14 mouse cellular contexts compared by ENCODE assay signal in genomic region chr13:38610336-38610735, GRCm38 (mm10). TPM values are rescaled to one million over a fixed set of nuclear protein-coding genes. Genes with fewer than 3 reads are reported as not detected.
A peak's percentile ranks its signal among the peaks of the same experiment; 100 is the strongest.
DNase-seq lines count a peak whose midpoint lies in the region.
"Had no signal": no experiment of that assay in that cellular context is flagged by ENCODE, and none has a peak within 500 bp of the region (broad histone marks: within the 10 kb centered on the region; RNA-seq: fewer than 3 reads in every experiment).

No protein-coding gene starts in this region.

- peaks cover 37% of the 10 kb centered on the region for H3K36me3 ChIP-seq in forebrain, embryonic 10.5 days (replicated peaks)

- no peak overlapping the region for H3K27ac ChIP-seq in forebrain, embryonic 10.5 days
- H3K27ac ChIP-seq: forebrain, embryonic 12.5 days; gastrocnemius, adult 2 months; heart, embryonic 15.5 days; macrophage had no signal

- 86% methylated on average over 6 of the region's 6 CpGs for WGBS in forebrain, embryonic 10.5 days

- H3K4me1 ChIP-seq in forebrain, embryonic 10.5 days = 0 out of 2 replicates have a peak, but pooled peaks cover 4% of the 10 kb centered on the region
- H3K4me1 ChIP-seq: forebrain, embryonic 12.5 days had no signal

- intact Hi-C loops in heart, postnatal 14 days (cut with DNase I) = no loop called here
- intact Hi-C loops in heart, postnatal 25 days (cut with DNase I) = no loop called here
- intact Hi-C loops in gastrocnemius, postnatal 14 days (cut with DNase I; ENCODE audit: low total_unique reads) = no loop called here

- H3K27me3 ChIP-seq in forebrain, embryonic 10.5 days (ENCODE audit: poor library complexity, severe bottlenecking) = no peaks in the 10 kb centered on the region
- H3K27me3 ChIP-seq: forebrain, embryonic 12.5 days; heart, embryonic 15.5 days had no signal

- H3K9me3 ChIP-seq in forebrain, embryonic 10.5 days = peaks cover 3% of the 10 kb centered on the region; the same call in 1 of the 2 replicates
- H3K9me3 ChIP-seq: forebrain, embryonic 12.5 days; heart, embryonic 15.5 days had no signal

- no peak overlapping the region for H3K4me3 ChIP-seq in forebrain, embryonic 10.5 days
- H3K4me3 ChIP-seq: forebrain, embryonic 12.5 days; gastrocnemius, adult 2 months; heart, embryonic 15.5 days had no signal

- DNase-seq in heart, postnatal 14 days = peak; percentile 16 to 40
- DNase-seq in heart, postnatal 25 days (ENCODE audit: low spot score) = no peak
- peak; percentile 84 for DNase-seq in adrenal gland, adult 2 months
- DNase-seq in kidney, postnatal 14 days = peak; percentile 67
- peak; percentile 88 for DNase-seq in lung, postnatal 36 days
- no peak for DNase-seq in forebrain, embryonic 10.5 days (ENCODE audit: extremely low spot score, low spot score)
- no peak for DNase-seq in gastrocnemius, postnatal 14 days
- DNase-seq: B cell, adult 2 months; cerebellum, adult 2 months; gastrocnemius, adult 2 months; liver had no signal

RNA-seq across cellular contexts. Expression of gene Bloc1s5, which starts 24.6 kb away (rescaled TPM):
- 10 to 100 TPM in 1 of 2 experiments, 1 to 10 TPM in 1; 8.3 to 10.4 TPM for total RNA-seq in heart, postnatal 14 days (2021)
- 10 to 100 TPM in 1 of 2 experiments, 1 to 10 TPM in 1; 8.9 to 10.2 TPM for total RNA-seq in heart, postnatal 25 days (2021)
- total RNA-seq in adrenal gland, adult 2 months (2021) = 10 to 100 TPM; 18.3 to 25.2 TPM
- 5.3 and 5.9 TPM in 2 replicates for polyA plus RNA-seq in adrenal gland, adult 2 months (2012; rRNA removed)
- 24.2 and 27.0 TPM in 2 replicates for polyA plus RNA-seq in forebrain, embryonic 10.5 days (2016; fragmentation: Nextera tagmentation; extraction: Ambion mirVana)
- 1 to 10 TPM; 5.5 to 5.8 TPM for total RNA-seq in gastrocnemius, postnatal 14 days (2021)

RNA-seq across cellular contexts. Expression of gene Eef1e1, which starts 48.5 kb away (rescaled TPM):
- total RNA-seq in heart, postnatal 14 days (2021) = 10 to 100 TPM in 1 of 2 experiments, 1 to 10 TPM in 1; 8.4 to 10.5 TPM
- 10 to 100 TPM; 11.2 to 13.7 TPM for total RNA-seq in heart, postnatal 25 days (2021)
- 10 to 100 TPM; 32.0 to 39.7 TPM for total RNA-seq in adrenal gland, adult 2 months (2021)
- 1.5 and 1.7 TPM in 2 replicates for polyA plus RNA-seq in adrenal gland, adult 2 months (2012; rRNA removed)
- polyA plus RNA-seq in forebrain, embryonic 10.5 days (2016; fragmentation: Nextera tagmentation; extraction: Ambion mirVana) = 73.8 and 77.7 TPM in 2 replicates
- total RNA-seq in gastrocnemius, postnatal 14 days (2021) = 10 to 100 TPM; 14.2 to 20.0 TPM

Comparison
In these comparisons a context has a peak if more than half of its experiments do, and no peak if none do; other contexts are left out.
1. DNase-seq: peak in heart, postnatal 14 days (2 of 2), adrenal gland, adult 2 months (single experiment), kidney, postnatal 14 days (single experiment) and lung, postnatal 36 days (single experiment); none in heart, postnatal 25 days (single experiment), forebrain, embryonic 10.5 days (single experiment) and gastrocnemius, postnatal 14 days (single experiment).